In genomic region chr19:41348161-41348560, GRCm38 (mm10) we compare ENCODE assay signal across 13 mouse cellular contexts.
"Had no signal": no experiment of that assay in that cellular context is flagged by ENCODE, and none has a peak within 500 bp of the region (broad histone marks: within the 10 kb centered on the region; RNA-seq: fewer than 3 reads in every experiment).

No protein-coding gene starts in this region.

- H3K9me3 ChIP-seq: midbrain, embryonic 10.5 days; midbrain, embryonic 12.5 days; midbrain, embryonic 15.5 days; neural tube, embryonic 12.5 days had no signal

- H3K9ac ChIP-seq: lung, embryonic 14.5 days; midbrain, embryonic 12.5 days; midbrain, embryonic 15.5 days; neural tube, embryonic 12.5 days had no signal

- H3K4me3 ChIP-seq: midbrain, embryonic 10.5 days; midbrain, embryonic 12.5 days; midbrain, embryonic 15.5 days; neural tube, embryonic 12.5 days had no signal

- H3K27ac ChIP-seq: midbrain, embryonic 10.5 days; midbrain, embryonic 12.5 days; midbrain, embryonic 15.5 days; neural tube, embryonic 12.5 days had no signal

- ATAC-seq: midbrain, embryonic 15.5 days had no signal

- H3K4me2 ChIP-seq: lung, embryonic 14.5 days; midbrain, embryonic 12.5 days; midbrain, embryonic 15.5 days; neural tube, embryonic 12.5 days had no signal

- DNase-seq: lung, adult 18-20 months; lung, embryonic 14.5 days; lung, postnatal 10 days; lung, postnatal 4 days; right cerebral cortex, postnatal 14 days; spleen, adult 18-20 months; thymus, adult 18-20 months; thymus, postnatal 14 days; thymus, postnatal 36 days had no signal

- H3K36me3 ChIP-seq: midbrain, embryonic 10.5 days; midbrain, embryonic 12.5 days; midbrain, embryonic 15.5 days; neural tube, embryonic 12.5 days had no signal

- H3K27me3 ChIP-seq: midbrain, embryonic 15.5 days; neural tube, embryonic 12.5 days had no signal
